Mouse (Mus musculus) left cerebral cortex, adult 11 months (tissue): ENCODE measurements around the gene Olfr360.
"Not testable (repeated sequence)": the region's sequence is repeated elsewhere in the genome, so short reads cannot be mapped to it uniquely, and the experiment has no call there.

ENCODE experiments used
- DNase-seq: peaks from one replicate; pipeline ENCODE4 v3.0.0; 2022; ENCODE audit warnings: low spot score

Gene Olfr360

DNA sequence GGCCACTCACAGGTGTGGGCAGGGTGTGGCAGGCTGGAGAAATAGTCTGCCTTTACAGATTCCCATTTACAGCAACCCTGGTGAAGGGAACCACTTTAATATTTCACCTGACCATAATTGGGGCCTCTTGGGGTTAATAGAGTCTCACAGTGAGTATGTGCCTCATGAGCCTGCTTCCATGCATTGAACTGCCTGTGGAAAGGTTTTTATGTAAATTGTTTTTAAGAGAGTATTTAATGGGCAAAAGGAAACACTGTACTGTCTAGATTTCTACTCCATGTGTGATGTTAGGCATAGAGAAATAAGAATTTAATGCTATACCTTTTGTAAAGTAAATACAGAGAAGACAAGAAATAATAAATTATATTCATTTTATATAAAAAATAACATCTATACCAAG lies at the start of gene Olfr360:
Gene Olfr360 (plus strand): TSS at position 301 of the 400 bp plus-strand sequence.
- no peak for DNase-seq

DNA sequence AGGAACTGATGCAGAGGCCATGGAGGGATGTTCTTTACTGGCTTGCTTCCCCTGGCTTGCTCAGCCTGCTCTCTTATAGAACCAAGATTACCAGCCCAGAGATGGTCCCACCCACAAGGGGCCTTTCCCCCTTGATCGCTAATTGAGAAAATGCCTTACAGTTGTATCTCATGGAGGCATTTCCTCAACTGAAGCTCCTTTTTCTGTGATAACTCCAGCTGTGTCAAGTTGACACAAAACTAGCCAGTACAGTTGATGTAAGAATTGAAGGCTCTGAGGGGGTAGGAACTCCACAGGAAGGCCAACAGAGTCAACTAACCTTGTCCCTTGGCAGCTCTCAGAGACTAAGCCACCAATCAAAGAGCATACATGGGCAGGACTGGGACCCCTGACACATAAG lies 23.6 kb downstream of the Olfr360 start, which contains the start of gene Olfr361:
Gene Olfr361 (minus strand): TSS at position 101 of the 400 bp plus-strand sequence.
- DNase-seq = not testable (repeated sequence)

DNA sequence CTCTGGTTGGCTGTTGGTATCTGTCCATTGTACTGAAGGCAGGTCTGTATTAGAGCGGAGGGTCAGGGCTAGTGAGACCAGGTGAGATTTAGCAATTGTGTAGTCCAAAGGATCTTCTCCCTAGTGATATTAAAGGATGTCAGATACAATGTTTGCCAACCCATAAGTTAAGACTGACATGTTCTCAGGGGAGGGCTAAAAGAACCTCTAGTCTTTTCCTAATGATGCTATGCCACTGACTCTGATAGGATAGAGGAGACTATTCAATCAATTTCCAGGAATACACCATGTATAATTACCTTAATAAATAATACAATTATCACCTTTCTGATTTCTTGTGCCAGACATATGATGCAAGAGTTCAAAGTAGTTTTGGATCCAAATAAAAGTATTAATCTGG lies 52.3 kb downstream of the Olfr360 start, which contains the start of gene Olfr362:
Gene Olfr362 (minus strand): TSS at position 101 of the 400 bp plus-strand sequence.
- DNase-seq = no peak
